Mouse (Mus musculus) adrenal gland, postnatal 36 days (tissue): ENCODE measurements around the gene Gm6993. TPM values are rescaled to one million over a fixed set of nuclear protein-coding genes. Genes with fewer than 3 reads are reported as not detected.

Source experiments
- DNase-seq, 2 experiments: peaks; one replicate each; pipeline ENCODE4 v3.0.0; 2021; ENCODE audit warnings: mixed read lengths in 1 of 2
- long read RNA-seq, 2 experiments: library from polyadenylated mRNA; stranded (forward); transcript quantifications; one replicate each; pipeline ENCODE4 v2.0.0; 2021; ENCODE audit warnings: borderline sequencing depth in 2 of 2
- total RNA-seq, 2 experiments: library from RNA; stranded (reverse); gene quantifications; 2 replicates each; pipeline ENCODE4 v1.2.3; 2021

The Gm6993 gene
- total RNA-seq: not detected
- long read RNA-seq, experiment 1: 0 reads
- long read RNA-seq, experiment 2: 0 reads

- DNase-seq: no peak
Observed at GRCm38 (mm10) chr12:31240470-31240869, at the start of gene Gm6993. Gm6993 (plus strand) TSS chr12:31240770.

DNA sequence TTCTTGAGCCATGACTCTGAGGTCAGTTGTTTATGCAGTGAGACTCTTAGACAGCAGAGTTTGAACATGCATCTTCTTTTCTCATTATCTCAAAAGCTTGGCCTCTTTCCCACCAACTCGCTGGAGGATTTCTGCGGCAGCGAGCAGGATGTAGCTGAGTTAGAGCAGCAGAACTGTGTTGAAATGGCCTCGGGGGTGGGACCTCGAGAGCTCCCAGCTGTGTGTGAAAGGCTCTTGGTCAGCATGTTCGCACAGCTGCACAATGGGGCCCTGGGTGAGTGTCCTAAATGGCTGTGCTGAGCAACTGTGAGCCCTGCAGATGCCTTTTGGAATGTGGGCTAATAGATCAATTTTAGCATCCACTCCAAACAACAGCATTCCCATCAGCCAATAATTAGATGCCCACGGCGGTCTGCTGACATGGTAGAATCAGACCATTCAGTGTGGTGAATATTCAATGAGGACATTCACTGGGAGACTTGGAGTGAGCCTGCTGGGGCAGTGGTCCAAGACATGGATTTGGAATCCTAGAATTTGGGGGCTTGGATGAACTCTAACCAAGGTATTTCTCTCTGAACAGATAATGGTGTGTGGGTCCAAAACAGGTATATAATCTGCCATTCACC is 49.1 kb upstream of the Gm6993 start:
- DNase-seq: peak; percentile 39 to 59

DNA sequence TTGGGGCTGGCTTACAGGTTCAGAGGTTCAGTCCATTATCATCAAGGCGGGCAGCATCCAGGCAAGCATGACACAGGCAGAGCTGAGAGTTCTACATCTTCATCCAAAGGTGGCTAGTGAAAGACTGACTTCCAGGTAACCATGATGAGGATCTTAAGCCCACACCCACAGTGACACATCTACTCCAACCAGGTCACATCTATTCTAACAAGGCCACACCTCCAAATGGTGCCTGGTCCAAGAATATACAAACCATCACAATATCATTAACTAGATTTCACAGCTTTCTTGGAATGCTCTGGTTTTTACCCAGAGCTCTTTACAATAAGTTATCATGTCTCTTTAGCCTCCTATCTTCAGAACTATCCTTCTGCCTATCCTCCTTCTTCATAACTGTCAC is 38.1 kb upstream of the Gm6993 start:
- DNase-seq: no peak

DNA sequence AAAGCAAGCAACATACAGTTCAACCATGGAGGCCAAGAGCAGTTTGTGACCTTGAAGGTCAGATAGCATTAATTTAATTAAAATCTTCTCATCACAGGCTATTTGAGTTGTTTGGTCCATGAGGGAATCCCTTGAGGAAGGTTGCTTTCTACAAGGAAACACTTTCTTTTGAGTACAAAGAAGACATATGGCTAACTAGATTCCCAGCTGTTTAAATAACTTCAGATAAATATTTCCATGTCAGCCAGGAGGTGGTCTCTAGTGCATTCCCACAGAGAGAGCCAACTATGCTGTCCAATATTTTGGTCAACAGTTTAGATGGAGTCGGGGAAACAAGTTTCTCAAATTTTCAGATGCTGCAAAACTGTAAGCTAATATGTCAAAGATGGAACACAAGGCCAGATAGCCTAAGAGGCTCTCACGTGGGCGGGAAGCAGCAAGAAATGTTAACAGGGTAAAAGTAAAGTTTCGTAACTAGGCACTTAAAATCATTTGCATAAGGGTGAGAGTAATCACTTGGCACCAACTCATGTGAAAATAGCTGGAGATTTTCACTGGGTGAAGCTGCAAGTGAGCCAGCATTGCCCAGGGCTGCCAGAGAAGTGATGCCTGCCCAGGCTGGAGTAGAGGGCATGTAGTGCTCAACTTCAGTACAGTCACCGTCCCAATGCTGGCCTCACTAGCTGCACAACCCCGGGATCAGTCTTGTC is 36.7 kb upstream of the Gm6993 start:
- DNase-seq: peak in 1 of 2 experiments; percentile 33

DNA sequence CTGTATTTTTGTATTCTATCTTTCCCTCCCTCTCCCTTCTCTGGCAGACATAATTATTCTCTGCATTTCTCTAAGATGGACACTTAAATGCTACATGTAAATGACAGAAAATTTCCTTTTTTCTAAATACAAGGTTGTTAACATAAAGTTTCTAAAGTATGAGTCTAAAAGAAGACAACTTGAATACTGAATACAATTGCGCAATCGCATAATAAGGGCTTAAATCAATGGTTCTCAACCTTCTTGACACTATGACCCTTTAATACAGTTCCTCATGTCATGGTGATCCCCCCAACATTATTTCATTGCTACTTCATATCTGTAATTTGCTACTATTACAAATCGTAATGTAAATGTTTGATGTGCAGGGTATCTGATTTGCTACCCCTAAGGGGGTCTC is 35.7 kb upstream of the Gm6993 start:
- DNase-seq: no peak

DNA sequence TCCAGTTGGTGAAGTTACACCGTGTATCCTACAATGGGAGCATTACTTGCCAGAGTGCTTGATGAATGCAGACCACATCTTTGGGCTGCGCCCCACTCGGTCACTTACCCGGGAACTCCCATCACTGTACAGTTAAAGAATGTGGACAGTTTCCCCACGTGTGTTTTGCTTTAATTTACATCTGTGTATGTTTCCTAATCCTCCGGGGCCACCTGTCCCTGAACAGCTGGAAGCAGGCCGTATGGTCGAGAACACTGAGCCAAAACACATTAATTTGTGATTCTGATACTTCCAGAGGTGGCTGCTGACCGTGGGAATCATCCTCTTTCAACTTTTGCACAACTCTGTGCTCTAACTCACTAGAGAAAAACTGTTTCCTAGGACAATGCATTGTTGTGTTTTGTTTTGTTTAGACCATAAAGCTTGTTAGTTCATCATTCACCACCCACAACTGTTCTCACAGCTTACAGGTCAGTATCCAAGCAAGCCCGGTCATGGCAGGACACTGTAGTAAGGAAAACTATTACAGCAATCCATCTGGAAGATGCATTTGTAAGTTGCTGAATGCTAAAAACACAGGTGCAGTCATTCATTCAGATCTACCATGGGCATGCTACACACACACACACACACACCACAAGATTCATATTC is 34.5 kb upstream of the Gm6993 start:
- no peak for DNase-seq

DNA sequence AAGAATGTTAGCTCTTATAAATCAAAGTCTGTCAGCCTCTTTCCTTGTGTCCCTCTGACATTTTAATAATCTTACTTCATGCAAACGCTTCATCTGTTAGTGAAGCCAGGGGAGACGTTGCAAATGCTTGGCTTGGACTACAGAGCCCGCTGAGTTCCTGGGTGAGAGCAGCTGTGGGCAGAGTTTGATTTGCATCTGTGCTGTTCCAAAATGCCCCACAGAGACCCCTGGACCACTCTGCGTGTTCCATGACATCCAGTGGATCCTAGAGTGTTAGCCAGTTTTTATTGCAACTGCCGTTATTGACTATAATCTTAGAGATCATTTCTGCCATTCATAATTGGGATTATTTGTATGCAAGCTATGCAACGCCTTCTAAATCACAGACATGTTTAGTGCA is 31.8 kb upstream of the Gm6993 start:
- no peak for DNase-seq

GRCm38 (mm10) chr12:31209377-31209805 is 31.2 kb upstream of the Gm6993 start:
- no peak for DNase-seq

- DNase-seq: peak; percentile 60 to 81
Observed at GRCm38 (mm10) chr12:31213556-31213955, 27.0 kb upstream of the Gm6993 start.

- no peak for DNase-seq
Observed at GRCm38 (mm10) chr12:31215003-31215402, 25.6 kb upstream of the Gm6993 start.

GRCm38 (mm10) chr12:31217232-31217631 is 23.3 kb upstream of the Gm6993 start:
- DNase-seq: peak in 1 of 2 experiments; percentile 14

DNA sequence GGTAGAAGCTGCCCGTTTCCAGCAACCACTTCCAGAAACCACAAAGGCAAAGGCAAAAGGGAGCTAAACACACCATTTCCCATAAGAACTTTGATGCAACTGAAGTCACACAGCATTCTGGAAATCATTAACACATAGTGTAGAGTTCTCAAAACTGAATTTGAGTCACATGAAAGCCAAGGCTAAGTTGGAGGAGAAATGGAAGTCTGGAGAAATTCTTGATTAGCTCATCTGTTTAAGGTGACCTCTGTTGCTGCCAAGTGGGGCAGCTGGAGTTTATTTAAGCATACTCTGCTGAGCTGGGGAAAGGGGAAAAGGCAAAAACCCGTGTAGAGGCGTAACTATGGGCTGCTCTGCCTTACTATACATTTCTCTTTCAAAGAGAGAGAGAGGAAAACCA is 21.8 kb upstream of the Gm6993 start:
- DNase-seq: peak; percentile 49 to 55

DNA sequence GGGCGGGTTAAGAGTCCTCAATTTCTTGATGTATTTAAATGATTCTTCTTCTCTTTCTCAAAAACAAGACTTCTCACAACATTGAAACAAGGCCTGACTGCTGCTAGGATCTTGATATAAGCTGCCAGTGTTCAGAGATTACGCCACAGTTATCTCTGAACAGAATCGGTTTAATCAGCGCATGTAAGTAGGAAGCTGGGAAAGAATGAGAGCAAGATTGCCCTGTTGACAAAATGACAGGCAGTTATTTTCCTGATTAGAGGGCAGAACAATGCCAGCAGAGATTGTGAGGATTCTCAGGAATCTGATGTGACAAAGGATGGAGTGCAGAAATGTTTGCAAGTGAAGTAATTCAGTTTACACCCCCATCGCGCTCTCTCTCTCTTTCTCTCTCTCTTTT is 19.0 kb upstream of the Gm6993 start:
- no peak for DNase-seq

DNA sequence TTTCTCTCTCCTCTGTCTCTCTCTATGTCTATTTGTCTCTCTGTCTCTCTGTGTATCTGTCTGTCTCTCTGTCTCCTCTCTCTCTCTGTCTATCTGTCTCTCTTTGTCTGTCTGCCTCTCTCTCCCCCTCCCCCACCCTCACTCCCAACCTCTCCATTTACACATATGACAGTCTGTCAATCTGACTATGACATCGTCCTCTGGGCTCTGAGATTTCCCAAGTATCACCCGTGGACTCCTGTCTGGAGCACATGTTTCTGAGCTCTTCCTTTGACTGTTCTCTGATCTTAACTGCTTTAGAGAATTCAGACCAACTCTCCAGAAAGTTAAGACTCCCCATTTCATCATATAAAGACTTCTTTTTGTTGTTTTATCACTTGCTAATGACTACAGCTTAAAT is 18.3 kb upstream of the Gm6993 start:
- no peak for DNase-seq

DNA sequence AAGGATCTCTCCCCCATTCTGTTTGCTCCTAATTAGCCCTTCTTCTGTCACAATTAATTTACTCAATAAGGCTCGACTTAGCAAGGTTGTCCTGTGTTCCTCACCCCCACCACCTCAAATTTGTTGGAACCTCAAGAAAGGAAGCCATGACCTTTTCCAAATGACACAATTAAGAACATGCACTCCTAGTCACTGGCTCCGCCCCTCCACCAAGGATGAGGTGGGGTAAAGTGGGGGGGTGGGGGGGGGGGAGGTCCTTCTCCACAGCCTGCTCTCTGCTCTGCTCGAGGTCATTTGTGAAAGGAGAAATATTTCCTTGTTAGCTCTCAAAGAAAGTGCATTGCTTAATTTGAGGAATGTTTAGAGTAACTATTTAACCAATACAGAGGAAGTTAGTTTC is 17.8 kb upstream of the Gm6993 start:
- DNase-seq: peak; percentile 48 to 56

DNA sequence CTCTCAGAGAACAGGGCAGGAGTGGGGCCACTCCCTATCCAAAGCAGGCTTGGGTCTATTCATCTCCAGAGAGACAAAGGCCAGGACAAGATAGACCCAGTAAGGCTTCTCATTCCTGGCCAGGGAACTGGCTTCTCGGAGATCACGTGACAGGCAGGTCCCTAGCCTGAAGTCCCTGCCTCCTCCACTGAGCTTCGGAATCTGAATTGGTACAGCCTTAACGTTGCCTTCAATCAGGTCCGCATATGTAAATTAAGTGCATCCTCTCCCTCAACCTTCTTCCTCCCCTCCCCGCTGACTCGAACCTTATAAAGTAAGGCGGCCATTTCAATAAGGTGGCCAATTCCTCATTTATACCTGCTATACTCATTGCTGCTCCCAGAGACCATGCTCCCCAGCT is 15.1 kb upstream of the Gm6993 start:
- DNase-seq: no peak

DNA sequence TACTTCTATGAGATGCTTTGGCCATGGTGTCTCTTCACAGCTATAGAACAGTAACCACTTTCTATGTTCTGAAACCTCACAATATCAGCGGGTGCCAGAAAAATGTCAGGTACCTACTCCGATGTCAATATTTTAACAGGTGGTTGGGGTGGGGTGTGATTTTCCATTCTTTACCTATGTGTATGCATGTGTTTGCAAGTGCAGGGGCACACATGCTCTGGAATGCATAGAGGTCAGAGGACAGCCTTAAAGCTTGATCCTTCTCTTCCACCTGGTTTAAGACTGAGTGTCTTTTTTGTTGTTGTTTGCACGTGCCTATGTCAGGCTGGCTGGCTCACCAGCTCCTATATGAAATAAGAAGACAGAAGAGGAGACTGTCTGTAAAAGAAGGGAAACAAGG is 13.4 kb upstream of the Gm6993 start:
- DNase-seq: no peak

DNA sequence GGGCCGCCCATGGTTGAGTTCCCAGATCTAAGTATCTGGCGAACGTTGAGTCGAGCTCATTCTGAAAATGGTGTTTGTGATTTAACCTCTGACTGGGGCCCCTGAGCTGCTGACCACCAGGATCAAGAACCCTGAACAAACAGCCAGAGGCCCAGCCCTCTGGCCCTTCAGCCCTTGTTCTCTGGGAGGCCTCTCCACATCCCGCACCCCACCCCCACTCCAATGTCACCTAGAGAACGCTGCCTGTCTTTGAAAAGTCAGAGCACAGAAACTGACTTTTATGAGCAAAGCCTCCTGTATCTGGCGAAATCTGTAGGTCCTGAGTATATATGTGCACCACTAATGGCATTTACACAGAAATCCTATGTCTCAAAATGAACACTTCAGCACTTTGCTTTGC is 11.7 kb upstream of the Gm6993 start:
- no peak for DNase-seq

- peak in 1 of 2 experiments; percentile 24 for DNase-seq
Observed at GRCm38 (mm10) chr12:31232635-31233034, 7.9 kb upstream of the Gm6993 start.

DNA sequence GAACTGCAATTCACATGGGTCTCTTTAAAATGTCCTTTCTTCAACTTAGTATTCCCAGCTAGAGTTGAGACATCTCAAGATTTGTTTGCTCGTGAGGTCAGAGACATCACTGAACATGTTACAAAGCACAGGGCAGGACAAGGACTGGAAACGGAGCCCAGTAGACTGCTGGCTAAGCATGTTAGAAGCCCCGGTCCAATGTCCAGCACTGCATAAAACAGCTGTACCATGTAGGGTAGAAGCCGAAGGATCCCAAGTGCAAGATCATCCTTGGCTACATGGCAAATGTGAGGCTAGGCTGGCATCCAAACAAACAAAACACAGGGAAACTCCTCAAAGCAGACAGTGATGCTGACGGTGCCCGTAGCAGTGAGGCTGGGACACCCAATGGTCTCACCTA is 5.6 kb upstream of the Gm6993 start:
- DNase-seq: no peak

GRCm38 (mm10) chr12:31236861-31237595 is 3.5 kb upstream of the Gm6993 start:
- peak; percentile 57 to 64 for DNase-seq

DNA sequence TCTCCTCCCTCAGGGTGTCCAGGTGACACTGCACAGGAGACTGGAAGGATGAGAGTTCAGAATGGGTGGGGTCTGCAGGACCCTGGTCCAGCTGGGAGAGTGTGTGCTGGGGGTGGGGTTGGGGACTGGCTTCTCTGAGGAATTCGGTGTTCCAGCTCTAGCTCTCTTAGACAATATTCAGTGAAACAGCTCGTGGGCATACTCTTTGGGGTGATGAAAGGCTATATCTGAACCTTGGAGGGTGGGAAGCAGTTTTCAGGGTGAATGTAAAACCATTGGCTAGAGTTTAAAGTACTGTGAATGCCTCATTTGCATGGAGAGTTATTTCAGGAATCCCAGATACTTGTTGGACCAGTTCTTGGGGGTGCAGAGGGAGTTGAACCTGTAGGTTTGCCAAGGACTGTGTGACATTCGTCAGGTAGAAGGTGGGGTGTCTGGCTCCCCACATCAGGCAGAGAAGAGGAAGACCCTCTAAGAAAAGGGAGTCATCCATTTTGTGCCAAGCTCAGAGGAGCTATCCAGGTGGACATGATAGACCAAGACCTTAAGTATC is 1.5 kb upstream of the Gm6993 start:
- DNase-seq: no peak
